Mouse (Mus musculus) CH12.LX (cell line): ENCODE results near the gene Dkkl1.
A peak's percentile ranks its signal among the peaks of the same experiment; 100 is the strongest.

Experiments
- CTCF ChIP-seq, 2 experiments: IDR thresholded peaks in 1 of 2; conservative IDR thresholded peaks in 1 of 2; 2 replicates each; pipeline ENCODE4 v1.5.1; 2011 to 2012; ENCODE audit warnings: low read depth in 2 of 2, low read length in 2 of 2, improper control_type of control experiment in 1 of 2, inconsistent platforms in 1 of 2, mild to moderate bottlenecking in 1 of 2, moderate library complexity in 1 of 2
- E2F4 ChIP-seq: IDR thresholded peaks from 2 replicates; pipeline ENCODE4 v1.6.1; 2011; ENCODE audit warnings: low read depth, low read length, improper control_type of control experiment; ENCODE audit not compliant: insufficient replicate concordance
- EP300 ChIP-seq: IDR thresholded peaks from 2 replicates; pipeline ENCODE4 v1.6.1; 2011; ENCODE audit warnings: low read length, improper control_type of control experiment
- HCFC1 ChIP-seq: IDR thresholded peaks from 2 replicates; pipeline ENCODE4 v1.6.1; 2012; ENCODE audit warnings: low read depth, mild to moderate bottlenecking, inconsistent platforms, low read length, improper control_type of control experiment
- MAZ ChIP-seq: IDR thresholded peaks from 2 replicates; pipeline ENCODE4 v1.6.1; 2012; ENCODE audit warnings: low read depth, mild to moderate bottlenecking, inconsistent platforms, low read length, improper control_type of control experiment, moderate library complexity
- MYC ChIP-seq: IDR thresholded peaks from 2 replicates; pipeline ENCODE4 v1.6.1; 2011; ENCODE audit warnings: low read depth, mild to moderate bottlenecking, improper control_type of control experiment, low read length
- POLR2A ChIP-seq: IDR thresholded peaks from 2 replicates; pipeline ENCODE4 v1.6.1; 2011; ENCODE audit warnings: low read depth, mild to moderate bottlenecking, improper control_type of control experiment, low read length
- POLR2AphosphoS2 ChIP-seq: IDR thresholded peaks from 2 replicates; pipeline ENCODE4 v1.6.1; 2011; ENCODE audit warnings: low read depth, low read length, improper control_type of control experiment
- TBP ChIP-seq: conservative IDR thresholded peaks from 2 replicates; pipeline ENCODE4 v1.6.1; 2011; ENCODE audit warnings: low read depth, low read length, improper control_type of control experiment
- TCF12 ChIP-seq: IDR thresholded peaks from 2 replicates; pipeline ENCODE4 v1.6.1; 2014; ENCODE audit warnings: low read depth, mild to moderate bottlenecking, inconsistent platforms, low read length, improper control_type of control experiment
- USF2 ChIP-seq: conservative IDR thresholded peaks from 2 replicates; pipeline ENCODE4 v1.6.1; 2011; ENCODE audit warnings: low read depth, low read length, improper control_type of control experiment
- ZC3H11A ChIP-seq: IDR thresholded peaks from 2 replicates; pipeline ENCODE4 v1.6.1; 2012; ENCODE audit warnings: low read depth, mild to moderate bottlenecking, inconsistent platforms, low read length, improper control_type of control experiment
- ZKSCAN1 ChIP-seq: IDR thresholded peaks from 2 replicates; pipeline ENCODE4 v1.6.1; 2012; ENCODE audit warnings: low read depth, inconsistent platforms, low read length, improper control_type of control experiment, borderline replicate concordance

DNA sequence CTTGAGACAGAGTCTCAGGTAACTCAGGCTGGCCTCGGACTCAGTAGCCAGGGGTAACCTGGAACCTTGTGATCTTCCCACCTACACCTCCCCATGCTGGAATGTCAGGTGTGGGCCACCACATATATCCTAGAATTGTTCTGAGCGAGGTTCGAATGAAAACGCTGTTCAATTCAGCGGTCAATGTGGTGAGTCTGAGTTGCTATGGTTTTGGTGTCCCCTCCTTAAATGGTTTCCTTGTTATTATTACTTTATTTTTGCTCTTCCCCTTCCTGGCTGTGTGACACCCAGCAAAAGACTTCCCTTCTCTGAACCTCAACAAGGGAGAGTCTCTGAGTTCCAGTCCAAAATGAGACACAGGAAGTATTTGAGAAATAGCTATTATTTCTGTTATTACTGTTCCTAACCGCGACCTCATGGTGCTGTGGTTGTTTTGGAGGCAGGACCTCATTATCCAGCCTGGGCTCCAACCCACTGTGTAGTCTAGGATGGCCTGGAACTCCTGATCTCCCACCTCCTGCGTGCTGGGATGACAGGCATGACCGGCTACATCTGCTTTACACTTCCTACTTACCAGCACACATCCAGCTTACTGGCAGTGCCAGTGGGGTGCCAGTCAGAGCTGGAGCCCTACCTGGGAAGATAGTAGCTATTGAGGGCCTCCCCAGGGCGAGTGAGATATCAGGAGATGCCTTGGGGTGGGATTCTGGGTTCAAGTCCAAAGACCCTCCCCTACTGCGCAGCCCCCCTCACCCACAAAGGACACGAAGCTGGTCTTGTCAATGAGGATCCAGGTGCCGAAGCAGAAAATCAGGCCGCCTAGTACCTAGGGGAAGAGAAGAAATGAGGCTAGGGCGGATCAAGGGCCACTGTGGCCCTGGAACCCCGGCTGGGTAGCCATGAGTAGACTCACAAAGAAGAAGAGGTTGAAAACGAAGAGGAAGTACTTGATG, 26.1 kb upstream of the Dkkl1 start:
- TF ChIP-seq HCFC1 (no peak), EP300 (no peak), MYC (0 out of 2 replicates have a peak, but pooled peaks have one; percentile 46), POLR2AphosphoS2 (peak; percentile 9), POLR2A (no peak; the same call in 1 of the 2 replicates), ZKSCAN1 (no peak), CTCF (conservative IDR thresholded peaks at IDR 0.05 in 1 of 2, IDR thresholded peaks at IDR 0.05 in 1 of 2; ENCODE audit: low read depth in 2 of 2, low read length in 2 of 2) (no peak), ZC3H11A (no peak), TBP (no peak), E2F4 (no peak), TCF12 (no peak), USF2 (no peak), MAZ (no peak)
